Mouse (Mus musculus): ENCODE data around the gene Ube2j2. TPM values are rescaled to one million over a fixed set of nuclear protein-coding genes. Genes with fewer than 3 reads are reported as not detected.

Gene Ube2j2
- polyA plus RNA-seq, 2 experiments = 36.9 to 62.3 TPM

DNA sequence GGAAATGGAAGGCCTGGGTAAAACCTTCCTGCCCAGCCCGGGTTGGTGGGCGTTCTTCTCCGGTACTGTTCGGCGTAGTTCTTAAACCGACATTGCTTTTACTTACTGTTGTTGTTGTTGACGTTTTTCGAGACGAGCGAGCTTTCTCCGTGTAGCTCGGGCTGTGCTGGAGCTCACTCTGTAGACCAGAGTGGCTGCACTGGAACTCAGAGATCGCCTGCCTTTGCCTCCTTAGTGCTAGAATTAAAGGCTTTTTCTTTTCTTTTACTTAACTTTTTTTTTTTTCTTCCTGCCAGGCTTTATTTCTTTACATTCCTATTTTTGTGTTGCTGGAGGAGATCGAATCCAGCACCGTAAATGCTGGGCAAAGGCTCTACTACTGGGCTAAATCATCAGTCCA lies 50.0 kb downstream of the Ube2j2 start:
- peak overlapping the region; percentile 85 for H3K27ac ChIP-seq
- no peak for ATAC-seq (ENCODE audit: insufficient read depth)
- H3K27me3 ChIP-seq (ENCODE audit: control insufficient read depth, insufficient read depth, low read length) = no peaks in the 10 kb centered on the region
- TF ChIP-seq CTCF (IDR thresholded peaks at IDR 0.05; ENCODE audit: low read depth) = no peak
- no peak for TF ChIP-seq EP300 (IDR thresholded peaks at IDR 0.05; ENCODE audit: low read depth)
- DNase-seq (ENCODE audit: low read depth in 3 of 3, low spot score in 3 of 3) = no peak
- peaks cover 36 to 38% of the 10 kb centered on the region in 2 experiments for H3K4me1 ChIP-seq (replicated peaks; ENCODE audit: control insufficient read depth in 2 of 2, insufficient read depth in 2 of 2, low read length in 1 of 2)
- H3K4me3 ChIP-seq (ENCODE audit: insufficient read depth in 1 of 2, low read depth in 2 of 2, low read length in 2 of 2) = peak overlapping the region; percentile 85 to 100
- no peaks in the 10 kb centered on the region for H3K9me3 ChIP-seq (ENCODE audit: control insufficient read depth, low read length)
- peak overlapping the region; percentile 78 for H3K9ac ChIP-seq (replicated peaks)
- H3K36me3 ChIP-seq (replicated peaks; ENCODE audit: control insufficient read depth, insufficient read depth, low read depth) = peaks cover 13% of the 10 kb centered on the region
- peak overlapping the region; percentile 91 for H3K4me2 ChIP-seq (ENCODE audit: low read depth)
- WGBS (ENCODE audit: insufficient replicate concordance) = 4% methylated on average over 15 of the region's 15 CpGs

DNA sequence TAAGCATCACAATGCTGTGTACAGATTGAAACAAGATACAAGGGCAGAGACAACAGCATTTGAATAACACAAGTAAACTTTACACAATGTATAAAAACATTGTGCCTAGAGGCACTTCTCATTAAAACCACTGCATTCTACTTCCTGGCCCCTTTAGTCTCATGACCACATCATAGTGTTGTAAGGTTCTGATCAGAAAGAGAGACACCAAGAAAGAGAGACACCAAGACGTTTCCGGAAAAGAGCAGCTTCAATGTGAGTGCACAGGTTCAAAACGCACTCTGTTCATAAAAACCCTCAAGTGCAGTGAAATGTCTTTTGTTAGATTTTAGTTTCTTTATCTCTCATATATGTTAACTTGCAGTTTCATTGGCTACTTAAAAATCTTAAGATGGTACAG lies 60.5 kb downstream of the Ube2j2 start:
- DNase-seq (ENCODE audit: low read depth in 3 of 3, low spot score in 3 of 3) = no peak
- WGBS (ENCODE audit: insufficient replicate concordance) = 81% methylated on average over 3 of the region's 3 CpGs
- Histone ChIP-seq H3K4me2 (ENCODE audit: low read depth) (no peak overlapping the region), H3K4me1 (replicated peaks; ENCODE audit: control insufficient read depth in 2 of 2, insufficient read depth in 2 of 2, low read length in 1 of 2) (no peaks in the 10 kb centered on the region), H3K27ac (no peak overlapping the region), H3K36me3 (replicated peaks; ENCODE audit: control insufficient read depth, insufficient read depth, low read depth) (peaks cover 69% of the 10 kb centered on the region), H3K9ac (replicated peaks) (no peak overlapping the region), H3K4me3 (ENCODE audit: insufficient read depth in 1 of 2, low read depth in 2 of 2, low read length in 2 of 2) (no peak overlapping the region), H3K27me3 (ENCODE audit: control insufficient read depth, insufficient read depth, low read length) (no peaks in the 10 kb centered on the region), H3K9me3 (ENCODE audit: control insufficient read depth, low read length) (no peaks in the 10 kb centered on the region)
- TF ChIP-seq CTCF (IDR thresholded peaks at IDR 0.05; ENCODE audit: low read depth) = no peak
- TF ChIP-seq EP300 (IDR thresholded peaks at IDR 0.05; ENCODE audit: low read depth) = no peak
- ATAC-seq (ENCODE audit: insufficient read depth) = no peak

- Histone ChIP-seq H3K9me3 (ENCODE audit: control insufficient read depth, low read length) (no peaks in the 10 kb centered on the region), H3K36me3 (replicated peaks; ENCODE audit: control insufficient read depth, insufficient read depth, low read depth) (peaks cover 62% of the 10 kb centered on the region), H3K4me2 (ENCODE audit: low read depth) (no peak overlapping the region), H3K4me1 (replicated peaks; ENCODE audit: control insufficient read depth in 2 of 2, insufficient read depth in 2 of 2, low read length in 1 of 2) (no peaks in the 10 kb centered on the region), H3K27ac (no peak overlapping the region), H3K9ac (replicated peaks) (no peak overlapping the region), H3K27me3 (ENCODE audit: control insufficient read depth, insufficient read depth, low read length) (no peaks in the 10 kb centered on the region), H3K4me3 (ENCODE audit: insufficient read depth in 1 of 2, low read depth in 2 of 2, low read length in 2 of 2) (no peak overlapping the region)
- ATAC-seq (ENCODE audit: insufficient read depth) = no peak
- WGBS (ENCODE audit: insufficient replicate concordance) = 89% methylated on average over 4 of the region's 4 CpGs
- DNase-seq (ENCODE audit: low read depth in 3 of 3, low spot score in 3 of 3) = no peak
- TF ChIP-seq EP300 (IDR thresholded peaks at IDR 0.05; ENCODE audit: low read depth) (no peak), CTCF (IDR thresholded peaks at IDR 0.05; ENCODE audit: low read depth) (no peak)
Observed at GRCm38 (mm10) chr4:156008369-156008768, 64.7 kb downstream of the Ube2j2 start.

Small RNAs within 50 kb of the gene (microRNA-seq; reads per million reads assigned to microRNA genes)
- gene Gm22991 = not detected

Other genes with a start within 250 kb of the Ube2j2 start
- 0.58 and 0.87 TPM in 2 replicates for gene Fndc10, start 249.5 kb upstream of the Ube2j2 start, polyA plus RNA-seq (2012; rRNA removed)
- 0.10 and 0.15 TPM in 2 replicates for gene Fndc10, start 249.5 kb upstream of the Ube2j2 start, polyA plus RNA-seq (2014; fragmentation: Nextera tagmentation; extraction: Ambion mirVana)
- 38.6 and 39.5 TPM in 2 replicates for gene Ssu72, start 239.0 kb upstream of the Ube2j2 start, polyA plus RNA-seq (2012; rRNA removed)
- 53.9 and 56.9 TPM in 2 replicates for gene Ssu72, start 239.0 kb upstream of the Ube2j2 start, polyA plus RNA-seq (2014; fragmentation: Nextera tagmentation; extraction: Ambion mirVana)
- 0.06 and 0.17 TPM in 2 replicates for gene Tmem240, start 209.0 kb upstream of the Ube2j2 start, polyA plus RNA-seq (2012; rRNA removed)
- gene Tmem240, start 209.0 kb upstream of the Ube2j2 start, polyA plus RNA-seq (2014; fragmentation: Nextera tagmentation; extraction: Ambion mirVana) = 0.06 TPM in 1 of 2 replicates, not detected in the other
- 28.7 and 41.8 TPM in 2 replicates for gene Atad3a, start 182.7 kb upstream of the Ube2j2 start, polyA plus RNA-seq (2012; rRNA removed)
- 31.2 and 38.7 TPM in 2 replicates for gene Atad3a, start 182.7 kb upstream of the Ube2j2 start, polyA plus RNA-seq (2014; fragmentation: Nextera tagmentation; extraction: Ambion mirVana)
- 0.13 and 0.15 TPM in 2 replicates for gene Vwa1, start 169.1 kb upstream of the Ube2j2 start, polyA plus RNA-seq (2012; rRNA removed)
- gene Vwa1, start 169.1 kb upstream of the Ube2j2 start, polyA plus RNA-seq (2014; fragmentation: Nextera tagmentation; extraction: Ambion mirVana) = 0.14 and 0.19 TPM in 2 replicates
- 0.28 and 0.32 TPM in 2 replicates for gene Tmem88b, start 158.0 kb upstream of the Ube2j2 start, polyA plus RNA-seq (2012; rRNA removed)
- 0.04 and 0.11 TPM in 2 replicates for gene Tmem88b, start 158.0 kb upstream of the Ube2j2 start, polyA plus RNA-seq (2014; fragmentation: Nextera tagmentation; extraction: Ambion mirVana)
- gene Ankrd65, start 153.4 kb upstream of the Ube2j2 start, polyA plus RNA-seq (2012; rRNA removed) = 0.02 and 0.03 TPM in 2 replicates
- gene Ankrd65, start 153.4 kb upstream of the Ube2j2 start, polyA plus RNA-seq (2014; fragmentation: Nextera tagmentation; extraction: Ambion mirVana) = not detected in 2 replicates
- gene Mrpl20, start 141.0 kb upstream of the Ube2j2 start, polyA plus RNA-seq (2012; rRNA removed) = 41.6 and 62.8 TPM in 2 replicates
- gene Mrpl20, start 141.0 kb upstream of the Ube2j2 start, polyA plus RNA-seq (2014; fragmentation: Nextera tagmentation; extraction: Ambion mirVana) = 197 and 200 TPM in 2 replicates
- 43.3 and 65.8 TPM in 2 replicates for gene Ccnl2, start 131.3 kb upstream of the Ube2j2 start, polyA plus RNA-seq (2012; rRNA removed)
- gene Ccnl2, start 131.3 kb upstream of the Ube2j2 start, polyA plus RNA-seq (2014; fragmentation: Nextera tagmentation; extraction: Ambion mirVana) = 51.2 and 57.2 TPM in 2 replicates
- gene Aurkaip1, start 112.6 kb upstream of the Ube2j2 start, polyA plus RNA-seq (2012; rRNA removed) = 67.4 and 77.0 TPM in 2 replicates
- gene Aurkaip1, start 112.6 kb upstream of the Ube2j2 start, polyA plus RNA-seq (2014; fragmentation: Nextera tagmentation; extraction: Ambion mirVana) = 117 and 120 TPM in 2 replicates
- 5.4 and 6.2 TPM in 2 replicates for gene Mxra8, start 104.2 kb upstream of the Ube2j2 start, polyA plus RNA-seq (2012; rRNA removed)
- gene Mxra8, start 104.2 kb upstream of the Ube2j2 start, polyA plus RNA-seq (2014; fragmentation: Nextera tagmentation; extraction: Ambion mirVana) = 3.9 and 4.9 TPM in 2 replicates
- gene Dvl1, start 96.4 kb upstream of the Ube2j2 start, polyA plus RNA-seq (2012; rRNA removed) = 20.9 and 24.5 TPM in 2 replicates
- 2.8 and 3.9 TPM in 2 replicates for gene Dvl1, start 96.4 kb upstream of the Ube2j2 start, polyA plus RNA-seq (2014; fragmentation: Nextera tagmentation; extraction: Ambion mirVana)
- 0.08 and 0.09 TPM in 2 replicates for gene Tas1r3, start 80.5 kb upstream of the Ube2j2 start, polyA plus RNA-seq (2012; rRNA removed)
- 0.04 and 0.06 TPM in 2 replicates for gene Tas1r3, start 80.5 kb upstream of the Ube2j2 start, polyA plus RNA-seq (2014; fragmentation: Nextera tagmentation; extraction: Ambion mirVana)
- gene Cptp, start 74.4 kb upstream of the Ube2j2 start, polyA plus RNA-seq (2012; rRNA removed) = 5.6 and 6.6 TPM in 2 replicates
- gene Cptp, start 74.4 kb upstream of the Ube2j2 start, polyA plus RNA-seq (2014; fragmentation: Nextera tagmentation; extraction: Ambion mirVana) = 7.6 and 9.4 TPM in 2 replicates
- gene Ints11, start 74.3 kb upstream of the Ube2j2 start, polyA plus RNA-seq (2012; rRNA removed) = 16.7 and 22.1 TPM in 2 replicates
- gene Ints11, start 74.3 kb upstream of the Ube2j2 start, polyA plus RNA-seq (2014; fragmentation: Nextera tagmentation; extraction: Ambion mirVana) = 34.0 and 34.6 TPM in 2 replicates
- gene Pusl1, start 52.0 kb upstream of the Ube2j2 start, polyA plus RNA-seq (2012; rRNA removed) = 16.8 and 19.4 TPM in 2 replicates
- 12.9 and 14.9 TPM in 2 replicates for gene Pusl1, start 52.0 kb upstream of the Ube2j2 start, polyA plus RNA-seq (2014; fragmentation: Nextera tagmentation; extraction: Ambion mirVana)
- 9.4 and 9.6 TPM in 2 replicates for gene Acap3, start 52.0 kb upstream of the Ube2j2 start, polyA plus RNA-seq (2012; rRNA removed)
- 4.7 and 5.5 TPM in 2 replicates for gene Acap3, start 52.0 kb upstream of the Ube2j2 start, polyA plus RNA-seq (2014; fragmentation: Nextera tagmentation; extraction: Ambion mirVana)
- 37.4 and 43.2 TPM in 2 replicates for gene C1qtnf12, start 18.5 kb downstream of the Ube2j2 start, polyA plus RNA-seq (2012; rRNA removed)
- 85.1 and 96.2 TPM in 2 replicates for gene C1qtnf12, start 18.5 kb downstream of the Ube2j2 start, polyA plus RNA-seq (2014; fragmentation: Nextera tagmentation; extraction: Ambion mirVana)
- gene B3galt6, start 48.8 kb downstream of the Ube2j2 start, polyA plus RNA-seq (2012; rRNA removed) = 2.8 and 2.9 TPM in 2 replicates
- 3.7 TPM in 2 replicates for gene B3galt6, start 48.8 kb downstream of the Ube2j2 start, polyA plus RNA-seq (2014; fragmentation: Nextera tagmentation; extraction: Ambion mirVana)
- 20.1 and 26.8 TPM in 2 replicates for gene Sdf4, start 49.0 kb downstream of the Ube2j2 start, polyA plus RNA-seq (2012; rRNA removed)
- gene Sdf4, start 49.0 kb downstream of the Ube2j2 start, polyA plus RNA-seq (2014; fragmentation: Nextera tagmentation; extraction: Ambion mirVana) = 72.1 and 79.4 TPM in 2 replicates
- 1.0 and 1.8 TPM in 2 replicates for gene Tnfrsf4, start 70.0 kb downstream of the Ube2j2 start, polyA plus RNA-seq (2012; rRNA removed)
- gene Tnfrsf4, start 70.0 kb downstream of the Ube2j2 start, polyA plus RNA-seq (2014; fragmentation: Nextera tagmentation; extraction: Ambion mirVana) = 0.13 TPM in 2 replicates
- 0.39 and 0.92 TPM in 2 replicates for gene Tnfrsf18, start 82.3 kb downstream of the Ube2j2 start, polyA plus RNA-seq (2012; rRNA removed)
- gene Tnfrsf18, start 82.3 kb downstream of the Ube2j2 start, polyA plus RNA-seq (2014; fragmentation: Nextera tagmentation; extraction: Ambion mirVana) = 0.39 and 0.53 TPM in 2 replicates
- 0.42 and 0.71 TPM in 2 replicates for gene Ttll10, start 115.6 kb downstream of the Ube2j2 start, polyA plus RNA-seq (2012; rRNA removed)
- gene Ttll10, start 115.6 kb downstream of the Ube2j2 start, polyA plus RNA-seq (2014; fragmentation: Nextera tagmentation; extraction: Ambion mirVana) = 0.28 and 0.38 TPM in 2 replicates
- 15.6 and 16.4 TPM in 2 replicates for gene 9430015G10Rik, start 166.2 kb downstream of the Ube2j2 start, polyA plus RNA-seq (2012; rRNA removed)
- 8.7 and 10.5 TPM in 2 replicates for gene 9430015G10Rik, start 166.2 kb downstream of the Ube2j2 start, polyA plus RNA-seq (2014; fragmentation: Nextera tagmentation; extraction: Ambion mirVana)
- 0.27 and 0.35 TPM in 2 replicates for gene Rnf223, start 186.7 kb downstream of the Ube2j2 start, polyA plus RNA-seq (2012; rRNA removed)
- gene Rnf223, start 186.7 kb downstream of the Ube2j2 start, polyA plus RNA-seq (2014; fragmentation: Nextera tagmentation; extraction: Ambion mirVana) = 0.13 TPM in 1 of 2 replicates, not detected in the other